Mouse (Mus musculus) limb, embryonic 11.5 days (tissue): Measurements from ENCODE around the gene Pcbp2. TPM values are rescaled to one million over a fixed set of nuclear protein-coding genes. Genes with fewer than 3 reads are reported as not detected.

ENCODE experiments used
- ATAC-seq: fragments of 200-750 bp; cut with Nextera tagmentation; 2 replicates; pipeline ENCODE4 v1.8.0; 2017; ENCODE audit warnings: low read depth; ENCODE audit not compliant: insufficient number of reproducible peaks, low FRiP score, low TSS enrichment
- DNase-seq: peaks from one replicate; pipeline ENCODE4 v3.0.0-alpha.2; 2015; ENCODE audit warnings: low spot score
- H3K27ac ChIP-seq: fragments of 300-500 bp; sonication (generic); replicated peaks from 2 replicates; pipeline ENCODE4 v1.5.1; 2014; ENCODE audit warnings: low read depth, mild to moderate bottlenecking, low read length
- H3K27me3 ChIP-seq: fragments of 300-500 bp; sonication (generic); 2 replicates; pipeline ENCODE4 v1.6.1; 2014; ENCODE audit warnings: mild to moderate bottlenecking, low read length, mixed read lengths; ENCODE audit not compliant: control insufficient read depth, insufficient read depth
- H3K36me3 ChIP-seq: fragments of 300-500 bp; sonication (generic); 2 replicates; pipeline ENCODE4 v1.6.1; 2014; ENCODE audit warnings: mild to moderate bottlenecking, low read length, moderate library complexity, mixed read lengths; ENCODE audit not compliant: control insufficient read depth, insufficient read depth
- H3K4me1 ChIP-seq: fragments of 300-500 bp; sonication (generic); 2 replicates; pipeline ENCODE4 v1.6.1; 2014; ENCODE audit warnings: low read length, mixed read lengths; ENCODE audit not compliant: control insufficient read depth, insufficient read depth
- H3K4me2 ChIP-seq: fragments of 300-500 bp; sonication (generic); 2 replicates; pipeline ENCODE4 v1.6.1; 2014; ENCODE audit warnings: low read depth, mild to moderate bottlenecking, moderate library complexity; ENCODE audit not compliant: severe bottlenecking
- H3K4me3 ChIP-seq: fragments of 300-500 bp; sonication (generic); 2 replicates; pipeline ENCODE4 v1.5.1; 2014; ENCODE audit warnings: low read depth, low read length
- H3K9ac ChIP-seq: fragments of 300-500 bp; sonication (generic); 2 replicates; pipeline ENCODE4 v1.6.1; 2014; ENCODE audit warnings: mild to moderate bottlenecking, low read length
- H3K9me3 ChIP-seq: fragments of 300-500 bp; sonication (generic); 2 replicates; pipeline ENCODE4 v1.6.1; 2016; ENCODE audit warnings: low read length; ENCODE audit not compliant: control insufficient read depth
- WGBS: fragments of 180-500 bp; shearing (Covaris S2); extraction: QIAGEN DNeasy Blood & Tissue Kit; methylation state at CpG from one replicate; pipeline ENCODE4 v1.1.7; 2014; 5-methylcytosine and 5-hydroxymethylcytosine counted together
- polyA plus RNA-seq: library from polyadenylated mRNA; unstranded; fragments of >200 nt; fragmentation: Nextera tagmentation; extraction: Ambion mirVana; gene quantifications from 2 replicates; pipeline ENCODE4 v1.2.1, GENCODE M21; 2014

Pcbp2 gene
- polyA plus RNA-seq, 1 experiment from 2014 or later: 287 TPM

DNA sequence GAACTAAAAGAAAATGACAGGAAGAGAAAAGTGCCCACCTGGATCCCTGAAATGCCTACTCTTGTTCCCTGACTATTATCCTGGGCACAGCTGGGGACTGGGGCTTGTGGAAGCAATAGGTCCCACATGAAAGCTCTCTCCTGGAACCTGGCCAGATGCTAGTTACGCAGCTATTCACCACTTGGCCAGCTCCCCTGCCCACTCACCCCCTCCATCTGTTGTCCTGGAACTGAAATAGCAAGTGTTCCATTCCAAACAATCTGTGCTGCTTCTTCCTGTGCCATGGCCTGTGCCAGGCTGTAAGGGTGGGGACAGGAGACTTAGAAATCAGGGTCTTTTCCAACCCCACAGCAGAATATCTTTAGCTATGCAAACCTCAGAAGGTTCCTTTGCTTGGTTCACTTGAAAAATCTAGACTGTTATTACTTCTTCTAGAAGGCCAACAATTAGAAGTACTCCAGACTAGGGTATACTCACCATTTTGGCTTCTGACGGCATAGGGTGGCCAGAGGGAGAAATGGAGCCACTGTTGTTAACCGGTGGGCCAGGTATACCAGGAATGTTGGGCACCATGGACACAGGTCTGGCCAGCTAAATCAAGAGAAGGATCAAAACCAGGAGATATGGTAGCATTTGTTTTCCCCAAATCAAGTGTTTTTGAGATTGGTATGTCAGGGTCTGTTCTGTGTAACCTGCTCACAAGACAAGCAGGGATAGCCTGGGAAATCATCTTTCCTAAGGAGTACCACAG lies 76.5 kb downstream of the Pcbp2 start:
- Histone ChIP-seq H3K27ac (no peak overlapping the region), H3K36me3 (peaks cover 11% of the 10 kb centered on the region; the same call in 1 of the 2 replicates), H3K9ac (no peak overlapping the region), H3K9me3 (no peaks in the 10 kb centered on the region), H3K4me2 (no peak overlapping the region), H3K4me3 (no peak overlapping the region), H3K4me1 (no peaks in the 10 kb centered on the region), H3K27me3 (no peaks in the 10 kb centered on the region)
- ATAC-seq: no peak
- WGBS: 90% methylated on average over 3 of the region's 3 CpGs
- DNase-seq: no peak

DNA sequence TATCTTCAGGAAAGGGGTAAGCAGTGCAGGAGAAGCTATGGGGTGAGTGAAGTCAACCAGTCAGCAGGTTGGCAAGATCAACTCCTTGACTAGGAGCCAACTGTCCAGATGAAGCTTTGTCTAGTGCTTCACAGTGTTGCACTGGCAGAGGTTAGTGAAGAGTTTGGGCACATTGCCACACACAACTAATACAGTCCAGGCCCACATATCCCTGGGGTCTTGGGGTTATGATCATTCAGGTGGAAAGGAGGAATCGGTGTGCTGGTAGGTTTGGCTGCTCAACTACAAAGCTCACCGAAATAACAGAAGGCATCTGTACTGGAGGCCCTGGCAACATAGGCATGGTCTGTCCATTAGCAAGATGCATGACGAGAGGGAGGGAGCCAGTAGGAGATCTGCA lies 77.1 kb downstream of the Pcbp2 start:
- Histone ChIP-seq H3K27ac (no peak overlapping the region), H3K4me1 (no peaks in the 10 kb centered on the region), H3K9ac (no peak overlapping the region), H3K27me3 (no peaks in the 10 kb centered on the region), H3K9me3 (no peaks in the 10 kb centered on the region), H3K4me2 (no peak overlapping the region), H3K4me3 (no peak overlapping the region), H3K36me3 (peaks cover 6% of the 10 kb centered on the region; the same call in 1 of the 2 replicates)
- DNase-seq: no peak
- no peak for ATAC-seq
- WGBS: 91% methylated on average over 3 of the region's 3 CpGs

Other genes with a start within 250 kb of the Pcbp2 start
- 0.57 and 0.71 TPM in 2 replicates for gene Itgb7, start 238.6 kb upstream of the Pcbp2 start, polyA plus RNA-seq
- 118 and 119 TPM in 2 replicates for gene Rarg, start 213.0 kb upstream of the Pcbp2 start, polyA plus RNA-seq
- gene Gm9918, start 200.0 kb upstream of the Pcbp2 start, polyA plus RNA-seq: 0.88 and 1.1 TPM in 2 replicates
- 58.5 and 62.8 TPM in 2 replicates for gene Mfsd5, start 191.1 kb upstream of the Pcbp2 start, polyA plus RNA-seq
- 43.3 and 46.9 TPM in 2 replicates for gene Espl1, start 174.3 kb upstream of the Pcbp2 start, polyA plus RNA-seq
- gene Pfdn5, start 144.4 kb upstream of the Pcbp2 start, polyA plus RNA-seq: 463 and 490 TPM in 2 replicates
- 122 and 133 TPM in 2 replicates for gene Myg1, start 138.8 kb upstream of the Pcbp2 start, polyA plus RNA-seq
- gene Aaas, start 119.8 kb upstream of the Pcbp2 start, polyA plus RNA-seq: 115 and 116 TPM in 2 replicates
- 1.7 and 2.3 TPM in 2 replicates for gene Sp7, start 103.4 kb upstream of the Pcbp2 start, polyA plus RNA-seq
- gene Sp1, start 64.4 kb upstream of the Pcbp2 start, polyA plus RNA-seq: 11.8 and 13.3 TPM in 2 replicates
- gene Amhr2, start 25.2 kb upstream of the Pcbp2 start, polyA plus RNA-seq: not detected in 2 replicates
- 79.5 and 80.9 TPM in 2 replicates for gene Prr13, start 11.5 kb upstream of the Pcbp2 start, polyA plus RNA-seq
- gene Gm10337, start 33.2 kb downstream of the Pcbp2 start, polyA plus RNA-seq: 6.1 TPM in 1 of 2 replicates, not detected in the other
- gene Map3k12, start 46.5 kb downstream of the Pcbp2 start, polyA plus RNA-seq: 14.3 and 18.2 TPM in 2 replicates
- 109 and 110 TPM in 2 replicates for gene Tarbp2, start 47.7 kb downstream of the Pcbp2 start, polyA plus RNA-seq
- 1.6 and 2.2 TPM in 2 replicates for gene Npff, start 54.4 kb downstream of the Pcbp2 start, polyA plus RNA-seq
- gene Gm28047, start 154.5 kb downstream of the Pcbp2 start, polyA plus RNA-seq: not detected in 2 replicates
- gene Atf7, start 154.9 kb downstream of the Pcbp2 start, polyA plus RNA-seq: 19.7 and 22.4 TPM in 2 replicates
- gene Atp5g2, start 201.8 kb downstream of the Pcbp2 start, polyA plus RNA-seq: 63.9 and 73.3 TPM in 2 replicates